In the genomic region with DNA sequence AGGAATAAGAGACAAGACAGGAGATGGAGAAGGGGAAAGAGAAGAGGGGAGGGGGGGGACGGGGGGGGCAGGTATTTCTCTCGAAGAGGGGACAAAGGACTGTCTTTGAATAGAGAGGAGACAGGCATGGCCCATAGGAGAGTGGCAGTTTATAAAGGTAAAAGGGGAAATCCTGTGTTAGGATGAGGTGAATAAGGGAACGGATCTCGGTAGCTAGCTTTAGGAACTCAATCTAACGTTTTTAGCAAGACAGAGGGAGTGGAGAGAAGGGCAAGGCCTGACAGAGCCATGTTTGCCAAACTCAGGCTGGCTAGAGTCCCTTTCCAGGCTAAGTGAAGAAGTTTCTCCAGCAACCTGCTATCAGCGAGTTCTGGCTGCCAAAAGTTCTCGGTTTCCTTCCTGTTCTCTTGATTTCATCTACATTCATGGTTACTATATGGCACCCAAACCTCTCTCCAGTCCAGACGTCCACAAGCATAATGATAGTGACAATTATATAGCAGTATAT, we compare ENCODE assay signal across 8 mouse cellular contexts. TPM values are rescaled to one million over a fixed set of nuclear protein-coding genes. Genes with fewer than 3 reads are reported as not detected.
DNase-seq lines count a peak whose midpoint lies in the region; ATAC-seq and TF ChIP-seq lines count a peak whose summit lies in the region.

No protein-coding gene starts in this region.

- TF ChIP-seq CTCF in bone marrow, adult 2 months (IDR thresholded peaks at IDR 0.05; ENCODE audit: control insufficient read depth, insufficient read depth, low read length) = no peak

- peak overlapping the region; percentile 83 for H3K4me3 ChIP-seq in kidney, embryonic 14.5 days (ENCODE audit: low read length)
- peak overlapping the region; percentile 93 for H3K4me3 ChIP-seq in bone marrow, adult 2 months (replicated peaks; ENCODE audit: control insufficient read depth, low read depth, low read length)
- H3K4me3 ChIP-seq in hindbrain, embryonic 13.5 days = peak overlapping the region; percentile 73
- H3K4me3 ChIP-seq in midbrain, embryonic 13.5 days (replicated peaks) = peak overlapping the region; percentile 75

- peak overlapping the region; percentile 77; the same call in 1 of the 2 replicates for H3K9ac ChIP-seq in kidney, embryonic 14.5 days (ENCODE audit: low read depth, low read length)
- H3K9ac ChIP-seq in hindbrain, embryonic 13.5 days = peak overlapping the region; percentile 81
- peak overlapping the region; percentile 80 for H3K9ac ChIP-seq in midbrain, embryonic 13.5 days (replicated peaks)

- 0 out of 2 replicates have a peak, but pooled peaks cover 9% of the 10 kb centered on the region for H3K4me1 ChIP-seq in kidney, embryonic 14.5 days (ENCODE audit: control insufficient read depth, insufficient read depth, low read length)
- peaks cover 8% of the 10 kb centered on the region for H3K4me1 ChIP-seq in bone marrow, adult 2 months (ENCODE audit: control insufficient read depth, insufficient read depth, low read length)
- H3K4me1 ChIP-seq in hindbrain, embryonic 13.5 days (replicated peaks) = peaks cover 16% of the 10 kb centered on the region
- H3K4me1 ChIP-seq in midbrain, embryonic 13.5 days (replicated peaks) = peaks cover 17% of the 10 kb centered on the region

- no peak for DNase-seq in kidney, postnatal 4 days
- DNase-seq in right cerebral cortex, postnatal 10 days (ENCODE audit: low spot score in 2 of 2) = no peak
- no peak for DNase-seq in kidney, adult 11 months
- DNase-seq in lung, postnatal 25 days (ENCODE audit: low spot score) = no peak

- peak; percentile 10; the same call in 1 of the 2 replicates for ATAC-seq in kidney, embryonic 14.5 days (ENCODE audit: low FRiP score, low TSS enrichment)
- peak; percentile 17 for ATAC-seq in hindbrain, embryonic 13.5 days (ENCODE audit: low FRiP score)
- ATAC-seq in midbrain, embryonic 13.5 days = no peak; the same call in 1 of the 2 replicates

- no peaks in the 10 kb centered on the region for H3K27me3 ChIP-seq in kidney, embryonic 14.5 days (ENCODE audit: control insufficient read depth, insufficient read depth, low read length)
- no peaks in the 10 kb centered on the region for H3K27me3 ChIP-seq in hindbrain, embryonic 13.5 days
- no peaks in the 10 kb centered on the region for H3K27me3 ChIP-seq in midbrain, embryonic 13.5 days

- no peak overlapping the region for H3K27ac ChIP-seq in kidney, embryonic 14.5 days (ENCODE audit: low read depth, low read length)
- H3K27ac ChIP-seq in bone marrow, adult 2 months (ENCODE audit: control insufficient read depth, insufficient read depth, low read depth, low read length, poor library complexity) = peak overlapping the region; percentile 30; the same call in 1 of the 2 replicates
- H3K27ac ChIP-seq in hindbrain, embryonic 13.5 days = peak overlapping the region; percentile 90; the same call in 1 of the 2 replicates
- peak overlapping the region; percentile 83 for H3K27ac ChIP-seq in midbrain, embryonic 13.5 days

- peaks cover 12% of the 10 kb centered on the region; the same call in 1 of the 2 replicates for H3K36me3 ChIP-seq in kidney, embryonic 14.5 days (ENCODE audit: control insufficient read depth, insufficient read depth, low read length)
- H3K36me3 ChIP-seq in hindbrain, embryonic 13.5 days = peaks cover 24% of the 10 kb centered on the region
- H3K36me3 ChIP-seq in midbrain, embryonic 13.5 days = peaks cover 27% of the 10 kb centered on the region

- 51% methylated on average over 8 of the region's 8 CpGs for WGBS in kidney, embryonic 14.5 days
- WGBS in bone marrow, adult 2 months = 8% methylated on average over 8 of the region's 8 CpGs
- WGBS in hindbrain, embryonic 13.5 days = 51% methylated on average over 8 of the region's 8 CpGs
- WGBS in midbrain, embryonic 13.5 days = 46% methylated on average over 8 of the region's 8 CpGs

- H3K9me3 ChIP-seq in kidney, embryonic 14.5 days (ENCODE audit: control insufficient read depth, low read length) = no peaks in the 10 kb centered on the region
- no peaks in the 10 kb centered on the region for H3K9me3 ChIP-seq in hindbrain, embryonic 13.5 days
- no peaks in the 10 kb centered on the region for H3K9me3 ChIP-seq in midbrain, embryonic 13.5 days

- peak overlapping the region; percentile 73 for H3K4me2 ChIP-seq in kidney, embryonic 14.5 days (replicated peaks; ENCODE audit: low read depth, low read length)
- peak overlapping the region; percentile 61 for H3K4me2 ChIP-seq in hindbrain, embryonic 13.5 days
- peak overlapping the region; percentile 65 for H3K4me2 ChIP-seq in midbrain, embryonic 13.5 days (replicated peaks)

- no peak for TF ChIP-seq POLR2A in bone marrow, adult 2 months (IDR thresholded peaks at IDR 0.05; ENCODE audit: borderline replicate concordance, control insufficient read depth, low read depth, low read length)

RNA-seq across cellular contexts. Expression of gene Rabggta, which starts 0.4 kb away (rescaled TPM):
- 27.8 and 29.3 TPM in 2 replicates for polyA plus RNA-seq in kidney, embryonic 14.5 days (2014; fragmentation: Nextera tagmentation; extraction: Ambion mirVana)
- polyA plus RNA-seq in bone marrow, adult 2 months (2011; ENCODE audit: insufficient read depth, insufficient read length, low replicate concordance, missing spikeins) = 16.0 and 24.5 TPM in 2 replicates
- 56.4 and 57.0 TPM in 2 replicates for polyA plus RNA-seq in hindbrain, embryonic 13.5 days (2015; fragmentation: Nextera tagmentation; extraction: Ambion mirVana)
- polyA plus RNA-seq in midbrain, embryonic 13.5 days (2015; fragmentation: Nextera tagmentation; extraction: Ambion mirVana) = 45.0 and 48.8 TPM in 2 replicates

RNA-seq across cellular contexts. Expression of gene Tgm1, which starts 8.8 kb away (rescaled TPM):
- 0.67 and 1.2 TPM in 2 replicates for polyA plus RNA-seq in kidney, embryonic 14.5 days (2014; fragmentation: Nextera tagmentation; extraction: Ambion mirVana)
- polyA plus RNA-seq in bone marrow, adult 2 months (2011; ENCODE audit: insufficient read depth, insufficient read length, low replicate concordance, missing spikeins) = 1.1 and 5.1 TPM in 2 replicates
- 0.19 and 0.47 TPM in 2 replicates for polyA plus RNA-seq in hindbrain, embryonic 13.5 days (2015; fragmentation: Nextera tagmentation; extraction: Ambion mirVana)
- 0.32 and 0.46 TPM in 2 replicates for polyA plus RNA-seq in midbrain, embryonic 13.5 days (2015; fragmentation: Nextera tagmentation; extraction: Ambion mirVana)

RNA-seq across cellular contexts. Expression of gene Dhrs1, which starts 23.0 kb away (rescaled TPM):
- polyA plus RNA-seq in kidney, embryonic 14.5 days (2014; fragmentation: Nextera tagmentation; extraction: Ambion mirVana) = 75.2 and 82.3 TPM in 2 replicates
- polyA plus RNA-seq in bone marrow, adult 2 months (2011; ENCODE audit: insufficient read depth, insufficient read length, low replicate concordance, missing spikeins) = 24.4 and 25.9 TPM in 2 replicates
- 77.4 and 79.2 TPM in 2 replicates for polyA plus RNA-seq in hindbrain, embryonic 13.5 days (2015; fragmentation: Nextera tagmentation; extraction: Ambion mirVana)
- 66.3 and 68.8 TPM in 2 replicates for polyA plus RNA-seq in midbrain, embryonic 13.5 days (2015; fragmentation: Nextera tagmentation; extraction: Ambion mirVana)

RNA-seq across cellular contexts. Expression of gene Nop9, which starts 23.0 kb away (rescaled TPM):
- polyA plus RNA-seq in kidney, embryonic 14.5 days (2014; fragmentation: Nextera tagmentation; extraction: Ambion mirVana) = 43.3 and 44.0 TPM in 2 replicates
- polyA plus RNA-seq in bone marrow, adult 2 months (2011; ENCODE audit: insufficient read depth, insufficient read length, low replicate concordance, missing spikeins) = 14.3 and 14.5 TPM in 2 replicates
- polyA plus RNA-seq in hindbrain, embryonic 13.5 days (2015; fragmentation: Nextera tagmentation; extraction: Ambion mirVana) = 28.7 and 33.5 TPM in 2 replicates
- 33.8 and 36.2 TPM in 2 replicates for polyA plus RNA-seq in midbrain, embryonic 13.5 days (2015; fragmentation: Nextera tagmentation; extraction: Ambion mirVana)

RNA-seq across cellular contexts. Expression of gene Cideb, which starts 35.8 kb away (rescaled TPM):
- polyA plus RNA-seq in kidney, embryonic 14.5 days (2014; fragmentation: Nextera tagmentation; extraction: Ambion mirVana) = 2.9 and 3.6 TPM in 2 replicates
- 1.6 TPM in 1 of 2 replicates, not detected in the other for polyA plus RNA-seq in bone marrow, adult 2 months (2011; ENCODE audit: insufficient read depth, insufficient read length, low replicate concordance, missing spikeins)
- polyA plus RNA-seq in hindbrain, embryonic 13.5 days (2015; fragmentation: Nextera tagmentation; extraction: Ambion mirVana) = 0.25 TPM in 2 replicates
- polyA plus RNA-seq in midbrain, embryonic 13.5 days (2015; fragmentation: Nextera tagmentation; extraction: Ambion mirVana) = 0.19 TPM in 1 of 2 replicates, not detected in the other
